Mouse (Mus musculus): ENCODE data around the gene BC034090. TPM values are rescaled to one million over a fixed set of nuclear protein-coding genes. Genes with fewer than 3 reads are reported as not detected.
A peak's percentile ranks its signal among the peaks of the same experiment; 100 is the strongest.

BC034090 gene
- polyA plus RNA-seq, 1 experiment from 2014 or later, result 7.2 TPM

GRCm38 (mm10) chr1:155241701-155242487 is 2.4 kb downstream of the BC034090 start:
- peaks cover 23% of the 10 kb centered on the region for H3K36me3 ChIP-seq
- peaks cover 57% of the 10 kb centered on the region for H3K4me1 ChIP-seq
- H3K27ac ChIP-seq, result no peak overlapping the region
- no peak overlapping the region for H3K4me3 ChIP-seq (replicated peaks)
- 84% methylated on average over 12 of the region's 12 CpGs for WGBS
- H3K27me3 ChIP-seq, result 0 out of 2 replicates have a peak, but pooled peaks cover 9% of the 10 kb centered on the region
- ATAC-seq (replicated peaks; ENCODE audit: low FRiP score), result no peak
- H3K9me3 ChIP-seq (replicated peaks), result no peaks in the 10 kb centered on the region
- H3K9ac ChIP-seq, result no peak overlapping the region
- no peak overlapping the region for H3K4me2 ChIP-seq

- Histone ChIP-seq H3K36me3 (peaks cover 23% of the 10 kb centered on the region), H3K9ac (no peak overlapping the region), H3K27me3 (0 out of 2 replicates have a peak, but pooled peaks cover 6% of the 10 kb centered on the region), H3K4me3 (replicated peaks) (no peak overlapping the region), H3K27ac (no peak overlapping the region), H3K9me3 (replicated peaks) (no peaks in the 10 kb centered on the region), H3K4me1 (peaks cover 65% of the 10 kb centered on the region), H3K4me2 (no peak overlapping the region)
- no peak for ATAC-seq (replicated peaks; ENCODE audit: low FRiP score)
- 82% methylated on average over 6 of the region's 6 CpGs for WGBS
These were observed 4.1 kb downstream of the BC034090 start for GRCm38 (mm10) chr1:155239962-155240717.

- ATAC-seq (replicated peaks; ENCODE audit: low FRiP score), result no peak
- peak overlapping the region; percentile 72 for H3K27ac ChIP-seq
These were observed 5.1 kb downstream of the BC034090 start for GRCm38 (mm10) chr1:155239169-155239568.

GRCm38 (mm10) chr1:155238126-155238525 is 6.1 kb downstream of the BC034090 start:
- Histone ChIP-seq H3K27ac (peak overlapping the region; percentile 91), H3K27me3 (0 out of 2 replicates have a peak, but pooled peaks cover 4% of the 10 kb centered on the region), H3K36me3 (peaks cover 23% of the 10 kb centered on the region), H3K4me1 (peaks cover 65% of the 10 kb centered on the region), H3K9ac (no peak overlapping the region), H3K9me3 (replicated peaks) (no peaks in the 10 kb centered on the region), H3K4me2 (no peak overlapping the region), H3K4me3 (replicated peaks) (no peak overlapping the region)
- peak; percentile 45; the same call in 1 of the 2 replicates for ATAC-seq (replicated peaks; ENCODE audit: low FRiP score)
- WGBS, result 61% methylated on average over 5 of the region's 5 CpGs

More at GRCm38 (mm10) chr1:155239169-155239568, 5.1 kb downstream of the BC034090 start:
- 72% methylated on average over 4 of the region's 4 CpGs for WGBS
- H3K4me1 ChIP-seq, result peaks cover 63% of the 10 kb centered on the region
- no peak overlapping the region for H3K4me2 ChIP-seq
- no peak overlapping the region for H3K9ac ChIP-seq
- peaks cover 23% of the 10 kb centered on the region for H3K36me3 ChIP-seq
- 0 out of 2 replicates have a peak, but pooled peaks cover 5% of the 10 kb centered on the region for H3K27me3 ChIP-seq
- H3K4me3 ChIP-seq (replicated peaks), result no peak overlapping the region
- no peaks in the 10 kb centered on the region for H3K9me3 ChIP-seq (replicated peaks)

- H3K4me3 ChIP-seq (replicated peaks), result no peak overlapping the region
- H3K27me3 ChIP-seq, result 0 out of 2 replicates have a peak, but pooled peaks cover 2% of the 10 kb centered on the region
- peaks cover 23% of the 10 kb centered on the region for H3K36me3 ChIP-seq
- 50% methylated on average over 11 of the region's 11 CpGs for WGBS
- H3K27ac ChIP-seq, result peak overlapping the region; percentile 91
- H3K9ac ChIP-seq, result no peak overlapping the region
- peaks cover 71% of the 10 kb centered on the region for H3K4me1 ChIP-seq
- no peak overlapping the region for H3K4me2 ChIP-seq
- ATAC-seq (replicated peaks; ENCODE audit: low FRiP score), result peak; percentile 72
- H3K9me3 ChIP-seq (replicated peaks), result no peaks in the 10 kb centered on the region
These were observed 6.9 kb downstream of the BC034090 start for GRCm38 (mm10) chr1:155237390-155237789.

GRCm38 (mm10) chr1:155236306-155237024 is 7.8 kb downstream of the BC034090 start:
- H3K27me3 ChIP-seq, result no peaks in the 10 kb centered on the region
- peak overlapping the region; percentile 91 for H3K27ac ChIP-seq
- no peak for ATAC-seq (replicated peaks; ENCODE audit: low FRiP score)
- peaks cover 18% of the 10 kb centered on the region for H3K36me3 ChIP-seq
- H3K4me1 ChIP-seq, result peaks cover 80% of the 10 kb centered on the region
- H3K9me3 ChIP-seq (replicated peaks), result no peaks in the 10 kb centered on the region
- no peak overlapping the region for H3K4me3 ChIP-seq (replicated peaks)
- H3K9ac ChIP-seq, result no peak overlapping the region
- no peak overlapping the region for H3K4me2 ChIP-seq
- 63% methylated on average over 13 of the region's 13 CpGs for WGBS

GRCm38 (mm10) chr1:155235641-155236040 is 8.6 kb downstream of the BC034090 start:
- ATAC-seq (replicated peaks; ENCODE audit: low FRiP score), result no peak
- 35% methylated on average over 2 of the region's 2 CpGs for WGBS

GRCm38 (mm10) chr1:155233931-155234607 is 10.2 kb downstream of the BC034090 start:
- no peak overlapping the region for H3K4me3 ChIP-seq (replicated peaks)
- peak overlapping the region; percentile 83 for H3K27ac ChIP-seq
- H3K9me3 ChIP-seq (replicated peaks), result no peaks in the 10 kb centered on the region
- no peak overlapping the region for H3K9ac ChIP-seq
- H3K36me3 ChIP-seq, result peaks cover 4% of the 10 kb centered on the region; the same call in 1 of the 2 replicates
- peaks cover 87% of the 10 kb centered on the region for H3K4me1 ChIP-seq
- WGBS, result 30% methylated on average over 14 of the region's 14 CpGs
- H3K27me3 ChIP-seq, result no peaks in the 10 kb centered on the region
- H3K4me2 ChIP-seq, result 0 out of 2 replicates have a peak overlapping the region, but pooled peaks have one; percentile 10
- peak; percentile 4; the same call in 1 of the 2 replicates for ATAC-seq (replicated peaks; ENCODE audit: low FRiP score)

More at GRCm38 (mm10) chr1:155235641-155236040, 8.6 kb downstream of the BC034090 start:
- Histone ChIP-seq H3K4me1 (peaks cover 83% of the 10 kb centered on the region), H3K4me2 (no peak overlapping the region), H3K4me3 (replicated peaks) (no peak overlapping the region), H3K9me3 (replicated peaks) (no peaks in the 10 kb centered on the region), H3K9ac (no peak overlapping the region), H3K27ac (no peak overlapping the region), H3K36me3 (peaks cover 13% of the 10 kb centered on the region), H3K27me3 (no peaks in the 10 kb centered on the region)

- Histone ChIP-seq H3K9ac (no peak overlapping the region), H3K27me3 (no peaks in the 10 kb centered on the region), H3K4me1 (peaks cover 86% of the 10 kb centered on the region), H3K27ac (peak overlapping the region; percentile 83), H3K4me2 (no peak overlapping the region), H3K4me3 (replicated peaks) (no peak overlapping the region), H3K36me3 (peaks cover 4% of the 10 kb centered on the region; the same call in 1 of the 2 replicates), H3K9me3 (replicated peaks) (no peaks in the 10 kb centered on the region)
- WGBS, result 66% methylated on average over 9 of the region's 9 CpGs
- ATAC-seq (replicated peaks; ENCODE audit: low FRiP score), result no peak
These were observed 10.9 kb downstream of the BC034090 start for GRCm38 (mm10) chr1:155233378-155233777.

- peaks cover 4% of the 10 kb centered on the region; the same call in 1 of the 2 replicates for H3K36me3 ChIP-seq
- WGBS, result 44% methylated on average over 6 of the region's 6 CpGs
- no peak overlapping the region for H3K4me2 ChIP-seq
- no peaks in the 10 kb centered on the region for H3K9me3 ChIP-seq (replicated peaks)
- H3K27ac ChIP-seq, result peak overlapping the region; percentile 83
- no peak overlapping the region for H3K4me3 ChIP-seq (replicated peaks)
- H3K9ac ChIP-seq, result no peak overlapping the region
- H3K27me3 ChIP-seq, result no peaks in the 10 kb centered on the region
- peaks cover 80% of the 10 kb centered on the region for H3K4me1 ChIP-seq
- no peak for ATAC-seq (replicated peaks; ENCODE audit: low FRiP score)
These were observed 11.5 kb downstream of the BC034090 start for GRCm38 (mm10) chr1:155232786-155233185.

GRCm38 (mm10) chr1:155232385-155232784 is 11.9 kb downstream of the BC034090 start:
- peaks cover 76% of the 10 kb centered on the region for H3K4me1 ChIP-seq
- H3K27ac ChIP-seq, result peak overlapping the region; percentile 83
- no peak overlapping the region for H3K4me3 ChIP-seq (replicated peaks)
- H3K9ac ChIP-seq, result no peak overlapping the region
- no peak for ATAC-seq (replicated peaks; ENCODE audit: low FRiP score)
- WGBS, result 54% methylated on average over 12 of the region's 12 CpGs
- H3K36me3 ChIP-seq, result peaks cover 4% of the 10 kb centered on the region; the same call in 1 of the 2 replicates
- H3K4me2 ChIP-seq, result no peak overlapping the region
- no peaks in the 10 kb centered on the region for H3K9me3 ChIP-seq (replicated peaks)
- H3K27me3 ChIP-seq, result no peaks in the 10 kb centered on the region
